Mouse (Mus musculus): ENCODE measurements around the gene Lrrc8d. TPM values are rescaled to one million over a fixed set of nuclear protein-coding genes. Genes with fewer than 3 reads are reported as not detected.
A peak's percentile ranks its signal among the peaks of the same experiment; 100 is the strongest.

Gene Lrrc8d
- total RNA-seq, 2 experiments from 2014 or later: 8.6 to 9.8 TPM

DNA sequence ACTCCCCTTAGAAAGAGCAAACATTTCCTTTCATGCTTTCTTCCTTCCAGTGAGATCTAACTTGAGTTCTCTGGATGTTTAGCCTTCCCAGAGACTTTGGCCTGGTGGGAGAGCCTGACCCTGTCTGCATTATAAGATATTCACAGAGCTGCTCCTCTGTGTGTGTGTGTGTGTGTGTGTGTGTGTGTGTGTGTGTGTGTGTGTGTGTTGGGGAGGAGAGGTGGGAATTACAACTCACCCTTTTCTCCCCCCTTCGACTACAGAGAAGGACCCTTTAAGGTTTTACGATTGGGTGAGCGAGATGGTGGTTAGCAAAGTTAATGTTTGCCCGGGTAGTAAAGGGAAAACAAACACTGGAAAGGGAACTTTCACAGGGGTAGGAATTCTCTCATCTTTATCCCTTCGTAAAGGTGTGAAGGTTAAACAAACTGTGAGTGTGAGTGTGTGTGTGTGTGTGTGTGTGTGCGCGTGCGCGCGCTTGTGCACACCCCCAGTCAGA, 101.3 kb downstream of the Lrrc8d start:
- intact Hi-C loops (cut with DNase I): loop anchor here (5.0 kb wide), 1 partner anchor 69 kb away; no protein-coding TSS in a partner anchor
- DNase-seq: no peak

DNA sequence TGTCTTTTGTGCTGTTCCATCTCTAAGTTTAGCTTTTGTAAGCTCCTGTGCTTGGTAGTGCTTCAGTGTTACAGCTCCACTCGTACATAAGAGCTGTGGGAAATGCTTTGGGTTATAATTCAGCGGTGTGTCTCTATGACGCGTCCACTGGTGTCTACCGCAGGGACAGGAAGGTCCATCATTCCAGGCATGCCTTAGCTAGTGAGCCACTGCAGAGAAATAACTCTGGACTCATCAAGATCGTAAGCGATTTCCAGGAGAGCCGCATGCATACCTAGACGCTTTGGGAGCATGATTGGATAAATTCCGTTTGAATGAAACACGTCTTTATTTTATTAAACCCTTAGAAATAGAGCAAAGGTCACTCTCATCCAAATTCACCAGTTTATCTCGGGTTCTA, 106.2 kb downstream of the Lrrc8d start:
- no peak for DNase-seq
- intact Hi-C loops (cut with DNase I): no loop called here

DNA sequence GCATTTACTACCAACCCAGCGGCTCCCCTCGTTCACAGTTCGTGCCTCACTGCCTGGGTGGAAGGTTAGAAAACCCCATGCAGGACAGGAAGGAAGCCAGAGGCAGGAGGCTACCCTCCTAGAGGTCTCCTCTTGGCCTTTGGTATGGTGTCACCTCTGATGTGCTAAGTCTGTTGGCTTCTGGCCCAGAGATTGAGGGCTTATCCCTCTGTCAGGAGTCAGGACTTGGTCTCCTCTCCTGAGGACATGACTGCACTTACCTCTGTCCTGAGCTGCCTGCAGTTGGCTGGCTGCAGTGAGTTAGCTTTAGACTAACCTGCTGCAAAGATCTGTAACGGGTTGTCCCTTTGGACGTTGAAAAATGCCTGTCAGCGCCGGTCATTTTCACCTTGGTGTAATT, 107.7 kb downstream of the Lrrc8d start:
- intact Hi-C loops (cut with DNase I): no loop called here
- DNase-seq: no peak

DNA sequence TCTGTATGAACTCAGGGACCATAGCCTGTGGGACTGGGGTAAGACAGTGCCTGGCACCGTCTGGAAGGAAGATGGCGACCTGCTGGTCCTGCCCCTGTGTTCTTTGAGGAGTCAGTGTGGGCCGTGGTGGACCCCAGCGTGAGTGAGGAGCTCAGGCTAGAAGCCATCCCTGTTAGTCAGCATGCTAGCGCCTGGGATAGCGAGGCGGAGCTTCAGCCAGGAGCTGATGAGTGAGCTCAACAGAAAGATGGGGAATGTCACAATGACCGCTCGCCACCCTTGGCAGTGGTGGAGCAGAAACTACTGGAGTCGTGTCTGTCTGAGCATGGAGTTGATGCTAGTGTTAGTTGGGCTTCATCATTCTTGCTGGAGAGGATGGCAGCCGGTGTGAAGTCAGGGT, 109.3 kb downstream of the Lrrc8d start:
- DNase-seq: no peak
- intact Hi-C loops (cut with DNase I): no loop called here

DNA sequence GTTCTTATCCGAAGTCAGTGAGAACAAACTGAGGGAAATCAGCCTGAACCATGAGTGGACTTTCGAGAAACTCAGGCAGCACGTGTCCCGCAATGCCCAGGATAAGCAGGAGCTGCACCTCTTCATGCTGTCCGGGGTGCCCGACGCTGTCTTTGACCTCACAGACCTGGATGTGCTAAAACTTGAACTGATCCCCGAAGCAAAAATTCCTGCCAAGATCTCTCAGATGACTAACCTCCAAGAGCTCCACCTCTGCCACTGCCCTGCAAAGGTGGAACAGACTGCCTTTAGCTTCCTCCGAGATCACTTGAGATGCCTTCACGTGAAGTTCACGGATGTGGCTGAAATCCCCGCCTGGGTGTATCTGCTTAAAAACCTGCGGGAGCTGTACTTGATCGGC, 113.3 kb downstream of the Lrrc8d start:
- intact Hi-C loops (cut with DNase I): no loop called here
- no peak for DNase-seq

DNA sequence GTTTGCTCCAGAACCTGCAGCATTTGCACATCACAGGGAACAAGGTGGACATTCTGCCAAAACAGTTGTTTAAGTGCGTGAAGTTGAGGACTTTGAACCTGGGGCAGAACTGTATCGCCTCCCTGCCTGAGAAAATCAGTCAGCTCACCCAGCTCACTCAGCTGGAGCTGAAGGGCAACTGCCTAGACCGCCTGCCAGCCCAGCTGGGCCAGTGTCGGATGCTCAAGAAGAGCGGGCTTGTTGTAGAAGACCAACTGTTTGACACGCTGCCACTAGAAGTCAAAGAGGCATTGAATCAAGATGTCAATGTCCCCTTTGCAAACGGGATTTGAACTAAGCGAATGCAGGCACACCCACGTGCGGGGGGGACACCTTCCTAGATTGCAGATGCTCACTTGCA, 114.2 kb downstream of the Lrrc8d start:
- intact Hi-C loops (cut with DNase I): no loop called here
- no peak for DNase-seq

DNA sequence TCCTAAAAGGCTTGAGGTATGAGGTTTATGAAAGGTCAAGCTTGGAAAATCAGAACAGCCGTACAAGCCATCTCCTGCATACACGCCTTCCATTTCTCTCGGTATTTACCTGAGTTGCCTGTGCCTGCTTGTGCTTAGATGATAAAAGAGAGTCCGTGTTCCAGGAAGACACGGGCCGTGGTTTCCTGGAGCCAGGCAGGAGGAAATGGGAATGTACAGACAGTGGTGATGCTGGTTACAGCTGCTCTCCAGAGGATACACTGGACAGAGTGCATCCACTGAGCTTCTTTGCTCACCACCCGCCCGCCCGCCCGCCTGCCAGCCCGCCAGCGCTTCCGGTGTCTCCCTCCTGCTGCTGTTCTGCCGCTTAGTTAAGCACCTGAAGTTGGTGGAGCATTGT, 116.3 kb downstream of the Lrrc8d start:
- intact Hi-C loops (cut with DNase I): no loop called here
- no peak for DNase-seq

DNA sequence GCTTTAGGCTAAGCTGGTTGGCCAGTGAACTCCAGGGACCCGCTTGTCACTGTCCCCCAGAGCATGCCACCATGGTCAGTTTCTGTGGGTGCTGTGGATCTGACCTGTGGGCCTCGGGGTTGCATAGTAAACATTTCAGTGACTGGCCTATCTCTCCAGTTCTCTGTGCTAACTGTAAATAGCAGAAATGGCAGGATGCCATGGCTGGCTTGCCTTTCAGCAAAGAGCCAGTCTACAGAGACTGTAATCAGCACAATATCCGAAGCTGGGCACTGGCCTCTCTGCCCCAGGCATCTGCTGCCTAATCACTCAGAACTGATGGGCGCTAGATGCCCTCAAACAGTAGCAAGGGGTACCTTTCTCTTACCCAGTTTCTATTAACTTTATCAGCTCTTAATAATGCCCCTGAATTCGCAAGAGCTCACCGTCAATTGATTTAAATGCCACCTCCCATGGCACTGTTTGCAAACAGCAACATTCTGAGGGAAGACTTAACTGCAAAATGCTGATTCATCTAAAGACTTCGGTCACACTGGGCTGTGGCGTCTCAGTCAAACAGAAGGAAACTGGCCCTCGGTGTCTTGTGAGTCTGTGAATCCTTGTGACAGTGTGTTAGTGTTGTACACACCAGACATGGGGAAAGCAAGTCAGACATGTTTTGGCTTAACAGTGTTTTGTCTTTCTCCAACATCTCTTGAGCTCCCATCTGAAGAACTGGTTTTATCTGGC, 117.6 kb downstream of the Lrrc8d start:
- peak in 1 of 2 experiments; percentile 26 for DNase-seq
- intact Hi-C loops (cut with DNase I): no loop called here

DNA sequence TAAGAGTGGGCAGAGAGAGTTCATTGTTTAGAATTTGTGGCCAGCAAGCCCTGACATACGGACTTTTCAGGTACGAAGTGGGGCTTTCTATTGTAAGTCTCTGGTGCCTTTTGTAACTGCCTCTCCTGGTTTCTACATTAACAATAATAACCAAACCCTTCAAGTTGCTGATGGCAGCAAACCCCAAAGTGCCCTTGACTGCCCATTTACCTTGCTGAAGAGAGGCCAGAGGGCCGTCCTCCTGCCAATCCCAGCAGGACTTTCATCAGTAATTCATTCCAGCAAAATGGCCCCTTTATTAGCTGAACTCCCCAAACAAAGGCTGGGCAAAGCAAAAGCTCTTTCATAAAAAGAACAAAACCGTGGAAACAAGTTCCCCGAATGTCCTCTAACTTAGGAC, 118.6 kb downstream of the Lrrc8d start:
- intact Hi-C loops (cut with DNase I): loop anchor here (2.0 kb wide), 1 partner anchor 16 kb away; no protein-coding TSS in a partner anchor
- DNase-seq: no peak

DNA sequence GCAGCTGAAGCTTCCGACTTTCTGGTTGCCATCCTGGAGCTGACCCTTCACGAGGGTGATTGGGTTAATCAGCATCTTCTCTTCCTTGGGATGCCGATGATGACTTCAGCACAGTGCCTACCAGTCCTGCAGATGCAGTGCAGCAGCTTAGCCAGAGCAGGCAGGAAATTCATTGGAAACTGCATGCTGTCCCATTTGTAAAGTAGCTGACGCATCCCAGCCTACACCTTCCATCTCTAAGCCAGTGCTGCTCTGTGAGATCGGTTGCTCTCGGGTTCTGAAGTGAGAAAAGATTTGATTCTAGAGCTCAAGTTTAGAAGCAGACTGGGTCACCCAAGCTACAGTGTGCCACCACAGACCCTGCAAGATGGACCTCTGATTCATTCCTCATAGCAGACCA, 121.6 kb downstream of the Lrrc8d start:
- DNase-seq: no peak
- intact Hi-C loops (cut with DNase I): no loop called here

DNA sequence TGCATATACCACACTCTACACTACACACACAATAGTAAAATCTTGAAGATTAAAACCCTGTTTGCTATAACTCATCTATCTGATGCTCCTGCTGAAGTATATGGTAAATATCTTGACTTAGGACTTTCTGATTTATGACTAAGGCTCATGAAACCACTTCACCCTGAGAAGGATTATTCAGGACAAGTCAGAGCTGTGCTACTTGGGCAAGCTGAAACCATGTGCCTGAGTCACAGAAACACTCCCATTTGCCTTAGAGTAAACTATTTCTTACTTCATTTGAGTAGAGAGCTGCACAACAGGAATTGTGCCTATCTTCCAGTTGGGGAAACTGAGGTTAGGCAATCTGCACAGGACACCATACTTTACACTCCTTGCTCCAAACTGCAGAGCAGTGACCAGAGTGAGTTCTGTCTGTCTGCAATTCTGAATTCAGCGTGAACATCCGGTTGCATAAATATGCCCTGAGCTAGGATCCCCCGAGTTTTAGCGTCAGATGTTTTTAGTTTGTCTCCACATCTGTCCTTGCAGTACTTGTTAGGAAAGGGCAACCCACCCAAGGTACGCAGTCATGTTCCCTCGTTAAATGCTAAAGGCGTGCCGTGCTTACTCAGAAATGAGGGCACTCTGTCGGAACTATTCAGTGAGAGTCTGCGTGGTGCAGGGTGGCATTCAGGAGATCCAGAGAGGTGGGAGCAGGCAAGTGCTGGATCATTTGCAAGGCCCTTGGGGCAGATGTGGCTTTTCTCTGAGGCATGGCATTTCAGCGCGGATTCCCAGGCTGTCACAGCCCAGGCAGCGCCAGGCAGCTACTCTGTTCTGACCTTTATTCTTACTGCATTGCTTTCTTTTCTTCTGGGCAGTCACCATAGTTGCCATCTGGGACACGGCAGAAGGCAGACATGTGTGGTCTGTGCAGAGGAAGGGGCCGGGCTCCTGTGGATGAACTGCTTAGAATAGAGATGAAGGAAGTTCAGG, 123.0 kb downstream of the Lrrc8d start:
- DNase-seq: no peak
- intact Hi-C loops (cut with DNase I): no loop called here

DNA sequence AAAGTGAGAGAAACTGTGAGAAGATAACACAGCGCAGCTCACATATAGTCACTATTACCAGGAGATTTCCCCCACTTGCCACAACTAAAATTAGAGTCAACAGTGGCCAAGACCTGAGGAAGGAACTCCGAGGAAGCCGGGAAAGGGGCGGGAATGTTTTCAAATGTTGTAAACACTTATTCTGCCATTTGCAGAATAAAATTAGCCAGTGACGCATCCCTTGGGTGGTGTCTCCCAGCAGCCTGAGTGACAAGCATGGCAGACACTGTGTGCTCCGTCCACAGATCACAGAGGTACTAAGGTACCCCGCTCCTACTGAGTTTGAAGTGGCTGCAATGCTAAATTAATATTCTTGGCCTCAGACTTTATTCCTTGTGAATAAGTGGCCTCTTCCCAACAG, 124.5 kb downstream of the Lrrc8d start:
- intact Hi-C loops (cut with DNase I): no loop called here
- DNase-seq: no peak

DNA sequence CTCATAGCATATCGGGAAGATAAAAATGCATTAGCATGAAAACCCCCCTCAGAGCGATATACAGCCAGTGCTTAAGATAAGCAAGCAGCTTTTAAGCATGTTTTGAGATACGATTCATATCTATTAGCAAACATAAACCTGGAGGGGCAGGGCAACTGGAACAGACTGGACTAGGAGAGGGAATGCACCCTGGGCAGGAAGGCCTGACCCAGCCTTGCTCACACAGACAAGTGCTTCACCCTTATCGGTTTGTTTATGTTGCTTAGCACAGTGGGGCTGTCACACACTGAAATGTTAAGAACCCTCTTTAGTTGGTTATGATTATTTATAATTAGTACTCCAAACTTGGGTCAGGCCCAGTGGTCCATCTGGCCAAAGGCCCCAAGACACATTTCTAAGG, 125.1 kb downstream of the Lrrc8d start:
- intact Hi-C loops (cut with DNase I): no loop called here
- no peak for DNase-seq

DNA sequence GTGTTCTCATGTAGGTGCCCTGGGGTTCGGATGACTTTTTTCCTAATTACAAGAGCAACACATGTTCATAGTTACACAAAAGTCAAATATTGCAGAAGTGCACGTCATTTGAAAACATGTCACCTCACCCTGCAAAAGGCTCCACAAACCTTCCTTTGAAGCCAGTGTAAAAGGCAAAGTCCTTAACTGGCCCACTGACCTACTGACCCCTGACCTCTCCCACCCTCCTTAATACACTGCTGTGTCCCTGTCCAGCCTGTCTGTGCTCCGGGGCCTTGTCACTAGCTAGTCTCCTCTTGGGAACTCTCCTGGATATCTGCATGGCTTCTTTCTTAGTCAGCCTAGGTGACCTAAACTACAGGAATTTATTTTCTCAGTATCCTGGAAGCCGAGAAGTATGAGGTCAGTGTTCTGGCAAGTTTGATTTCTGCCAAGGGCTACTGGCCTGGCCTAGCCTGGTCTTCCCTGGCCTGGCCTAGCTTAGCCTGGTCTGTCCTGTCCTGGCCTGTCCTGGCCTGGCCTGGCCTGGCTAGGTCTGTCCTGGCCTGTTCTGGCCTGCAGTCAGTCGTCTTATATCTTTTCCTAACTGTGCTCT, 127.2 kb downstream of the Lrrc8d start:
- DNase-seq: no peak
- intact Hi-C loops (cut with DNase I): no loop called here

DNA sequence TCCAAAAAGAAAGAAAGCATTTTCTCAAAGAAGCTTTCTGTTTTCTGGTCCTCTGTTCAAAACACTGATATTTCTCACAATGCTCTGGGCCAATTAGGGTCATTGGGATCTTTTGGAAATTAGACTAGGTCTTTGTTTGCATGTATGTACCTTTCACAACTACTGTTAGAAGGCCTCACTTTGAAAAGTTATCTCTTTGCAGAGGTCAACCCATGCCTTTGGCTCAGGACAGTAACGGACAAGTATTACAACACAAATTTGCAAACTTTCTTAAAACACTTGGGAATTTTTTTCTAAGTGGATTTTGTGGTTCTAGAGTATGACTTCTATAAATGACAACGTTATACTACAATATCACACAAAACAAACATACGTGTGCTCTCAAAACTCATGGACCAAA, 128.3 kb downstream of the Lrrc8d start:
- DNase-seq: no peak
- intact Hi-C loops (cut with DNase I): no loop called here

DNA sequence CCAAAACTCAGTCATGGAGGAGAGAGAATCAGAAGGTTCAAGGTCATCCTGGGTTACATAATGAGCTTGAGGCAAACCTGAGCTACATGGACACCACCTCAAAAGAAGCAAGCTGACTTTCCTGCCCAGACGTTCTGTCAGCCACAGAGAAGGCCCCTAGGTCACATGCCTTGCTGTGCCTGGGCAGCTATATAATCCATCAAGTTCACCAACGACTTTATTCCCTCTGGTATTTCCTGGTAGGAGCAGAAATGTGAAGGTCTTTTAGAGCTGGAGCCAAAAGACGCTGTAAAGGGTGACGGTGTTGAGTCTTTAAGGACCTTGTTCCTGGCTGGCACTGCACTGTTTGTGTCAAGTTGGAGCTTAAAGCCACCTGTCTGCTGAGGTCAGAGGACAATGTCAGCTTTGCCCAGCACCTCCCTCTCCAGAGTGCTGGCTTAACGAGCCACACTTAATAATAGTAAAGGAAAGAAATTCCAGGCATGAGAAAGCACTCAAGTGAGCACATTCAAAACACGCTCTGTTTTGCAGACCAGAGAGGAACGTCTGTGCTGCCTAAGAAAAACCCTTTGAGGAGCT, 129.3 kb downstream of the Lrrc8d start:
- no peak for DNase-seq
- intact Hi-C loops (cut with DNase I): no loop called here

DNA sequence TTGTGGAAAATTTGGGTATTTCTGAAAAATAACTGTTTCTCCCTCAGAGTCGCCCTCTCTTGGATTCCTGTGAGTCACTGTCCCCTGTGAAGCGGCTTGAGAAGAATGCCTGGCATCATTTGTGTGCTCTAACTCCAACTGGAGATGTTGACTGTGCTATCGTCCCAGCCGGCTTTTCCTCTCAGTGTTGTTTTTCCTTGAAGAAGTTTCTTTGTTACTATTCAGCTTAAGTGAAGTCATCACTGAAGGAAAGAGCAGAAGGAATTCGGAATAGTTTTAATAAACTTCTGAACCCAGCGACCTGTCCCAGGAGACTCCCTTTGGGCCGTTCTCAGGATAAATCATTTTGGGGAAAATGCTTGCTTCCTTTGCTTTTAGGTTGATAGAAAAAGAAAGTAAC, 132.4 kb downstream of the Lrrc8d start:
- peak; percentile 11 to 37 for DNase-seq

DNA sequence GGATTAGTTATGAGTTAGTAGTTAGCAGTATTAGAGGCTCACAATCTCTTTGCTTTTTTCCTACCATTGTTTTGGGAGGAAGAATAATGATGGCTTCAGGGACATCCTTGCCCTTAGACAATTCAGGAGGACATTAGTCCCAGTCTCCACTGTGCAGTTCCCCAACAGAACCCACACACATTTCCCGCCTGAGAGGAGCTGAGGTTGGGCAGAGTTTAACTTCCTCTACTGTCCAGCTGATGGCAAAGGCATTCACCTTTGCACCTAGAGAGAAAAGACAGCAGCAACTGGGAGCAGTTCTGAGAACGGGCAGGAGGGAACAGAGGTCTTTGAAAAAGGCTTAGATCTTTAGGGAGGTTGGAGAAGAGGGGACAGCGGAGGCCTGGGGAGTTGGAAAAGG, 134.2 kb downstream of the Lrrc8d start:
- DNase-seq: no peak
- intact Hi-C loops (cut with DNase I): loop anchor here (5.0 kb wide), 1 partner anchor 52 kb away; no protein-coding TSS in a partner anchor

More for the DNA sequence above, 132.4 kb downstream of the Lrrc8d start:
- intact Hi-C loops (cut with DNase I): loop anchor here (5.0 kb wide), 1 partner anchor 50 kb away; no protein-coding TSS in a partner anchor

DNA sequence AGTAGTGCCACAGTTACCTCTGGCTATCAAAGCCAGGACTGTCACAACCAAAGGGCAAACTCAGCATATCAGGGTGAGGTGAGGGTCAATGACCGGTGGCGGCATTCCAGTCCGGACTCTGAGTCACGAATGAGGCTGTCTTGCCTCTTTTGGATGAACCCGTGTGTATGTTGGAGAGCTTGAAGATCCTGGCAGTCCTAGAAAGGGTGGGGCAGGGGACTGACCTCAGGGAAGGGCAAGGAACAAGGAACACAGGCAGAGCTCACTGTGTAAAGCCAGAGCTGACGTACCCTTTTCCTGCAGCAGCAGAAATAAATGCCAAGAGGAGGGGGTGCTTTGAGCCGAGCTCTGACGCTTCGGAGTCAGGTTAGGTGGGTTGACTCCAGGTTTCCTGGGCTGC, 136.2 kb downstream of the Lrrc8d start:
- peak; percentile 39 to 59 for DNase-seq
- intact Hi-C loops (cut with DNase I): no loop called here

DNA sequence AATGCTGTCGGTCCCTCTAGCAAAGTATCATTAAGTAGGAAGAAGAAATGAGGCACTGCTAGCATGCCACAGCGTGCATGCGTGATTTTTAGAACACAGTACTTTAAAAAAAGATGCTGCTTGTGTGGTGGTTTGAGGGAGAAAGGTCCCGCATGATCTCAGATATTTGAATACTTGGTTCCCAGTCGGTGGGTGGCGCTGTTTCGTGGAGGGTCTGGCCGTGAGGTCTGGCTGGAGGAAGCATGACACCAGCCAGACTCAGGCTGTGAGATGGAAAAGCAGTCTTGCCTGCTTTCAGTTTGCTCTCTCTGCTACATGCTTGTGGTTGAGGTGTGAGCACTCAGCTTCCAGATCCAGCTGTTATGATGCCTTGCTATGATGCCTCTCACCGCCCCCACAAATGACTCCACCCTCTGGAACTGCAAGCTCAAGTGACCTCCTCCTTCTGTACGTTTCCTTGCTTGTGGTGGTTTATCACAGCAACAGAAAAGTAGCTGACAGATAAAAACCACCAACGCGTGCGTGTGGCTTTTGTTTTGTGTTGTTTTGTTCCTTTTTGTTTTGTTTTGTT, 140.1 kb downstream of the Lrrc8d start:
- intact Hi-C loops (cut with DNase I): no loop called here
- DNase-seq: no peak
